Mouse (Mus musculus) liver, adult 2 months (tissue): Measurements from ENCODE around the gene Mt1.

ENCODE experiments used
- CTCF ChIP-seq: fragments of 200-500 bp; IDR thresholded peaks from 2 replicates; pipeline ENCODE4 v1.5.1; 2011; ENCODE audit warnings: low read depth, low read length, control low read depth
- POLR2A ChIP-seq: fragments of 200-500 bp; IDR thresholded peaks from 2 replicates; pipeline ENCODE4 v1.6.1; 2011; ENCODE audit warnings: low read length, control low read depth; ENCODE audit not compliant: insufficient read depth; ENCODE audit errors: extremely low read depth

- TF ChIP-seq POLR2A (no peak), CTCF (no peak)
These were observed 41.9 kb upstream of the Mt1 start, which contains the start of gene Mt4 for GRCm38 (mm10) chr8:94136933-94137332.
